Mouse (Mus musculus): ENCODE data around the gene Cngb1. TPM values are rescaled to one million over a fixed set of nuclear protein-coding genes. Genes with fewer than 3 reads are reported as not detected.

The Cngb1 gene
- total RNA-seq, 2 experiments from 2014 or later, result 1.1 to 1.9 TPM

DNA sequence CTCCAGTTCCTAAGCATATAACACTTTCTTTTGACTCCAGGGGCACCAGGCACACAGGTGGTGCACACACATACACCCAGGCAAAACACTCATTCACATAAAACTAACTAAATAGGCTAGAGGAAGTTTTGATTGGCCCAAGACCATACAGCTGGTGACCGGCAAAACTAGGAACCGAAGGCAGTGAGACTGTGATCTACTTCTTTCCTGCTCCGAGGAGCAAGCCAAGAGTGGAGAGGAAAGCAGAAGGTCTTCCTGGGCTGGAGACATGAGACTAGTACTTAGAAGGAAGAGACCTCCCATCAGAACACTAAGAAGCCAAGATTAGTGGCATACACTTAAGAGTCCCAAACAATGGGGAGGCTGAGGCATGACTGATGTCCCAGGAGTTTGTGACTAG is 16.8 kb upstream of the Cngb1 start:
- DNase-seq, result no peak

- DNase-seq, result peak; percentile 63
Measured at GRCm38 (mm10) chr8:95320224-95321139, 14.1 kb upstream of the Cngb1 start.

DNA sequence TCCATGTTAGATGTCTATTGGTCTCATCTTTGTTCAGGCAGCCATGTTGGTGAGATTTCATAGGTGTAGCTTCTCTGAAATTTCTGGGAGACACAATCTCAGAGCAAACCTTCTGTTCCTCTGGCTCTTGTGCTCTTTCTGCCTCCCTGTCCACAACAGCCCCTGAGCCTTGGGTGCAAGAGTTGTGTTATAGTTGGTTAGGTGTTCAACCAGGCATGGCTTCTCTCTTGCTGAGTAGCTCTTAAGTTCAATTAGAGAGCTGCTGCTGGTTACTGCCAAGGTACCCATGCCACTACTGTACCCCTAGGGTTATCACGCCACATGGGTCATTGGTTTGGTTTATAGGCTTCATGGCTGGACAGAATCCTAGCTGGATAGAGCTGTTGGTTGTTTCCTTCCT is 9.0 kb upstream of the Cngb1 start:
- DNase-seq, result no peak

- no peak for DNase-seq
Measured at GRCm38 (mm10) chr8:95314707-95315106, 8.3 kb upstream of the Cngb1 start.

DNA sequence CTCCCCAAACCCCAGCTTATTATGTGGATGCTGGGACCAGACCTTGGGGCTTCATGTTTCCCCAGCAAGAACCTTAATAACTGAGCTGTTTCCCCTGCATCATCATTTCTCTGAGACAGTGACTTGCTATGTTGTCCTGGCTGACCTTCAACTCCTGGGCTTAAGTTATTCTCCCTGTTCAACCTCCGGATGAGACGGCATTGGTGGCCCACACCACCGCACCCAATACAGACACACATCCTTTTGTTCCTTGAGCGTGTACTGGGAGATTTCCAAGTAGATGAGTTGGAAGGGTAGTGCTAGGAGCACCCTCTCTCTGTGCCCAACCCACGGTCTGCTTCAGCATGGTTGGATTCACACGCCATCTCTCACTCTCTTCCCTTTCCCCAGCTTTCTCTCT is 7.5 kb upstream of the Cngb1 start:
- no peak for DNase-seq

DNA sequence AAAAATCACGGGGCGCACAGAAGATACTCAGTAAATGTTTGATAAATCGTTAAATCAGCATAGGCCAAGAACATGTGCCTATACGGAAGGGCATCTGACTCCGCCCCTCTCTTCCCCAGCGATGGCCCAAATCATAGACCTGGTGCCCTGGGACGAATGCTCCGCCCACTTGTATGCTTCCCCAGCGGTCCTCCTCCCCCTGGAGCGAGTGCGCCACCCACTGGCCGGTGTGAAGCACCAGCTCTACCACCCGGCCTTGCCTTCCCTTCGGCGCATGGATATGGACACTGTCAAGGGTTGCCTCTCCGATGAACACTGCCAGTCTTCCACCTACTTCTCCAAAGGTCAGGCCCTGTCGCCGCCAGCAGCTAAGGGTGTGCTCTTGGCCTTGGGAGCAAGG is 6.5 kb upstream of the Cngb1 start:
- DNase-seq, result peak; percentile 42

DNA sequence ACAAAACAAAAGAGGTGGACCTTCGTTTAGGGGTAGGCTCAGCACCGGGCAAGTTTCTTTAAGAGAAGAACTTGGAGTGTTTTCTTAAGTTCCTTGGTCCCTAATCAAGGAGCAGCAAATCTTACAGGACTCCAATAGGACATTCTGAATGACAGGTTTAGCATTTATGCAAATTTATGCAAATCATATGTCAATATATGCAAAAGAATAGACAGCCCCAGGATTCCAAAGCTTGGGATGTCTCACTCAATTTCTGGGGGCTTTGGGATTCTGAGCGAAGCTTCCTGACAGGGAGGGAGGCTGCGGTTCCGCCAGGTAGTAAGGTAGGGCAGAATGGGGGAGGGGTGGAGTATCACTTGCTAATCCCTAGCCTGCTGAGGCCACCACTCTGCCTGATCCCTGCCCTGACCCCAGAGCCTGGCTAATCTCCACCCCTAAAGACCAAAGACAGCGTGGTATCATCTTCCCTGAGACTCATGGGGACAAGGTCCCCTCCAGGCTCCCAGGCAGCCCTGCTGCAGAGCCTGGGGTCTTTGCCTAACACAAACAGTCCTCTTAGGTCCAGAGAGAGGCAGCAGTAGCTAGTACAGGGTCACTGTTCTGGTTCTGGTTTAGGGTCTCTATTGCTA is 4.1 kb upstream of the Cngb1 start, which contains the start of gene Tepp:
Gene Tepp (plus strand): TSS at position 225 of the 629 bp plus-strand sequence.
- no peak for DNase-seq

GRCm38 (mm10) chr8:95305526-95305925 is 859 bp downstream of the Cngb1 start:
- no peak for DNase-seq

DNA sequence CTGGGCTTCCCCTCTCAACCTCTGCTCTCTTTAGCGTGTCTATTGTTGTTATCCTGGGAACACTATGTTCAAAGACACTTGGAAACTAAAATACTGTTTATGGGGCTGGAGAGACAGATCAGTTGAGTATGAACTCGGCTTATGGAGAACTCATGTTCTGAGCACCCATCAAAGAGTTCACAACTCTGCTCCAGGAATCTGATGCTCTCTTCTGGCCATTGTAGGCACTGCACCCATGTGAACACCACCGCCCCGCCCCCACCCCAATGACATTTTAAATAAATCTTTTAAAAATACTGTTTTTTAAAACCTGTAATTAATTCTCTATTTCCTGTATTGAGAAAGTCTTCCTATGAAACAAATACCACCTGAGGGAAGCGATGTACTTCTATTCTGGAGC is 4.0 kb downstream of the Cngb1 start:
- peak; percentile 55 for DNase-seq

GRCm38 (mm10) chr8:95293891-95294290 is 12.5 kb downstream of the Cngb1 start:
- DNase-seq, result peak; percentile 67

- DNase-seq, result peak; percentile 93
Measured at GRCm38 (mm10) chr8:95293172-95293571, 13.2 kb downstream of the Cngb1 start.

- no peak for DNase-seq
Measured at GRCm38 (mm10) chr8:95289066-95289650, 17.2 kb downstream of the Cngb1 start.

GRCm38 (mm10) chr8:95281493-95281892 is 24.9 kb downstream of the Cngb1 start:
- DNase-seq, result no peak

- DNase-seq, result peak; percentile 59
Measured at GRCm38 (mm10) chr8:95272871-95273270, 33.5 kb downstream of the Cngb1 start.

DNA sequence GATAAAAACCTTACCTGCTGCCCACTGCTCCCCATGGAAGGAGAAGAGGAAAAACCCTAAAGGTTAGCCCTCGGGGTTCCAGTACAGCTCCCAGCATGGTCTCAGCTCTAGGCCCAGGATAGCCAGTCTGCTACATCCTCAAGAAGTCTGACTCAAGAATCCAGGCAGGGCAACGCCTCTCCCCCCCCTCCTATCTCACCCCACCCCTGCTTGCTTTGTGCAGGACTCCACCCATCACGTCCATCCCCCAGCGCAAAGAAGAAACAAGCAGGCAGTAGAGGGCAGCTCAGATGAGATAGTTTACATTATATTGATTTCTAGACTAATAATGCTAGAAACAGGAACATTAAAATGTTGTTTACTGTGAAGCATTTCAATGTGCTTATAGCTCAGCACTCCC is 34.5 kb downstream of the Cngb1 start:
- no peak for DNase-seq

DNA sequence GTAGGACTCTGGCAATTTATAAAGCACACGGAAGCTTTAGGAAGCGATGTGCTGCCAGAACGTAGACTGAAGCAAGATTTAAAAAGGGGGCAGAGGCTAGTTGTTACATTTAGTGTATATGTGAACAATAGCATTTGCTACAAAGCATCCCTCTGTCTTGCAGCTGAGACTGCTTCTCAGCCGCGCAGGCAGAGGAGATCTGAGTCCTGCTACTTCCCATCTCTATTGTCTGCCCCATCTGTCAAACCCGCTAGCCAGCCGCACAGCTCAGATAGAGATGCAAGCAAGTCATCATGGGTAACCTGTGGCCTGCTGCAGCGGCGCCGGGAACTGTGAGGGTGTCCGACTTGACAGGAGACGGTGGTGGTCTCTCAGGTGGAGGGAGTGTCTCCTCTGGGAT is 35.9 kb downstream of the Cngb1 start:
- DNase-seq, result no peak

- DNase-seq, result no peak
Measured at GRCm38 (mm10) chr8:95262181-95262580, 44.2 kb downstream of the Cngb1 start.

DNA sequence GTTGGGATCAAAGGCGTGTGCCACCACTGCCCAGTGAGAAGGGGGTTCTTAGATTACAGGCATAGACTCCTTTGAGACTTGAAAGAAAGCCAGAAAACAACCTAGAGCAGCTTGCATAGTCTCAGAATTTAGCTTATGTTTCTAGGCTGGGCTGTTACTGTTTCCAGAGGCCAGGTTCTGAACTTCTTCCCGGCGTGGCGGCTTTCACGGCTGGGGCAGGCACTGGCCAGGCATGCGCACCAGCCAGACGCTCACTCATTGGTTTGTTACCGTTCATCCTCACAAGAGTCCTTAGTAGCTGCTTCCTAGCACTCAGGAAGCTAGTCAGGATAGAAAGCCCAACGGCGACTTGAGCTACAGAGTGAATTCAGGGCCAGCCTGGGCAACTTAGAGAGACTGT is 50.8 kb downstream of the Cngb1 start:
- no peak for DNase-seq

- peak; percentile 99 for DNase-seq
Measured at GRCm38 (mm10) chr8:95254564-95255434, 51.6 kb downstream of the Cngb1 start.

GRCm38 (mm10) chr8:95252056-95252455 is 54.3 kb downstream of the Cngb1 start:
- no peak for DNase-seq

GRCm38 (mm10) chr8:95249847-95250246 is 56.5 kb downstream of the Cngb1 start:
- DNase-seq, result peak; percentile 24

DNA sequence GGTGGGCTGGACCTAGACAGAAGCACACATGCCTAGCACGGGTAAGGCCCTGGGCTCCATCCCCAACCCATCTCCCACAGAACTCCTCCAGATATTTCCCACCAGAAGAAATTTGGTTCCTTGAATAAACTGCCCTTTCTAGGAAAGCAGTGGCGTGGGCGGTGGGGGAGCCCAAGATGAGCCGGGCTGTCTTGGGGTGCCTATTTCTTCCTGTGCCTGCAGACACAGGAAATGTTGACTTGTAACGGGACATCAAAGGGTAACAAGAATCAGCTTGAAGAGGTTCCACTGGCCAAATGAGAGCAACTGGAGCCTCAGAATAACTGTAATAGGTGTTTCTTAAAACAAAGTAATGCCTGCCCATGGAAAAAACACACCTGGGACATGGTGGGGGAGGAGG is 59.1 kb downstream of the Cngb1 start:
- DNase-seq, result no peak
